Mouse (Mus musculus) spleen, adult 10 weeks (tissue): ENCODE results near the gene Rtp4. TPM values are rescaled to one million over a fixed set of nuclear protein-coding genes. Genes with fewer than 3 reads are reported as not detected.

Experiments used
- polyA plus RNA-seq: library from polyadenylated mRNA; stranded (reverse); fragments of 350-450 nt; fragmentation: Illumina TruSeq; extraction: RNeasy Lipid Tissue Mini Kit (QIAGEN cat#74804); gene quantifications from one replicate; pipeline ENCODE4 v1.2.3, GENCODE M21; 2015; ENCODE audit warnings: low replicate concordance; ENCODE audit not compliant: insufficient read depth

Gene Rtp4
- polyA plus RNA-seq, result 56.7 TPM

DNA sequence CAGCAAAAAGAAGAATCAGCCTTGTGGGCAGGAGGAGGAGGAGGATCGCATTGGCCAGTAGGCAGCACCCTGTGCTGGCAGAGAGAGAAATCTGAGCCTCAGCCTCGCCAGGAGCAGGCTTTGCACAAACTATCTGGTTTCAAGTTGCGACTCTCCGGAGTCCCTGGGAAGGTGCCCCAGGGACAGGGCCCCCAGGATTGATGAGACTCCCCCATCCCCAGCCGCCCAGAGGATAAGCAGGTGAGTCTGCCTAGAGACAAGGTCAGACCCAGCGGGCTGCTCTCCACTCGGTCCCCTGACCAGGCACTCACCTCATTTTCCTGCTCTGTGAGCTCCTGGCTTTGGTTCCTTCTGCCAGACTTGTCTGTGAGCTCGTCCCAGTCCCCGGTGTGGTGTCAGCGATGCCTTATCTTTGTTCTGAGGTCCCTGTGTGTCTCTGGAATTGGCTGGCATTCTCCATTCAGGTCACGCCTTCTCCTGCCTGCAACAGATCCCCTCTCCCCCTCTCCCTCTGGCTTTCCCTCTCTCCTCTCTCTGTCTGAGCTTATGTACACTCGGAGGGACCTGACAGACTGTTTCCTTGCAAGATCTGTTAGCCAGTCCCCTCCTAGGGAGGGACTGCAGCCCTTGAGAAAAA lies at the start of gene Rtp4, which contains the start of gene Masp1:
Rtp4 (plus strand) TSS at position 57 of the 637 bp plus-strand sequence.
Masp1 (minus strand) TSS at position 581 of the 637 bp plus-strand sequence.

Other genes starting within 250 kb of the Rtp4 start
- not detected for gene Rtp1, start 91.2 kb upstream of the Rtp4 start, polyA plus RNA-seq
- gene Masp1, start 524 bp downstream of the Rtp4 start, polyA plus RNA-seq, result 0.40 TPM